Mouse (Mus musculus): ENCODE results near the gene Prkn.
A peak's percentile ranks its signal among the peaks of the same experiment; 100 is the strongest.

The Prkn gene

DNA sequence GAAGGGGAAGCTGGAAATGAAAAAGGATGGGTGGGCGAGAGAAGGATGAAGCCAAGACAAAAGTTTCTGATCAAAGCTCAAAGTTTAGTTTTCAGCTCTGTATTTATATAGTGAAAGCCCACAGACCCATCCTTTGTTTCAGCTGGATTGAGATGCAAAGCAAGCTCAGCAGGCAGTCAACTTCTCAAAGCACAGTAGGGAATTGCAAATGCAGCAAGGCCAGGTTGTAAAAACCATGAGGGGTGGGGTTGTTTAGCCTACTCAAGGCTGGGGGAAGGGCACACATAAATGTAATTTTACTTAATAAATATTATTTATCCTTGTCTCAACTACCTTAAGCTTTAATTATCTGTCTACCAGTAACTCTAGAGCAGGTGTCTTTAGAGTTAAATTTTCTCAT is 693.7 kb downstream of the Prkn start:
- DNase-seq (ENCODE audit: low spot score): no peak

DNA sequence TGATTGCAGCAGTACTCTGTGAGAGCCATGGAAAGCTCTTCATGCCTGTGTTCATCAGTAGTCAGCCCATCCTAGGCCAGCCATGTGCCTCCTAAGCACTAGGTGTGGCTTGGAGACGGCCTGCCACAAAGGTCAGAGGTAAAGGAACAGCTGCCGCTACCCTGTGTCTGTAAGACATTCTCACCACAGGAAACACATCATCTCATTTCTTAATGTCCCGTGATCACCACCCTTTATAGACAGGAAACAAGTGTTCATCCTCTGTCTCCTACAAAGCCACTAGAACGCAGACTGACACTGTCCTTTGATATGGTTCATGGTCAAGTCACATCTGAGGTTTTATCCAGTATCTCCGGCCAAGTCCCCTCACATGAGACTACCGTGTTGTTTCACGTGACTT is 698.6 kb downstream of the Prkn start:
- no peak for DNase-seq (ENCODE audit: low spot score)

DNA sequence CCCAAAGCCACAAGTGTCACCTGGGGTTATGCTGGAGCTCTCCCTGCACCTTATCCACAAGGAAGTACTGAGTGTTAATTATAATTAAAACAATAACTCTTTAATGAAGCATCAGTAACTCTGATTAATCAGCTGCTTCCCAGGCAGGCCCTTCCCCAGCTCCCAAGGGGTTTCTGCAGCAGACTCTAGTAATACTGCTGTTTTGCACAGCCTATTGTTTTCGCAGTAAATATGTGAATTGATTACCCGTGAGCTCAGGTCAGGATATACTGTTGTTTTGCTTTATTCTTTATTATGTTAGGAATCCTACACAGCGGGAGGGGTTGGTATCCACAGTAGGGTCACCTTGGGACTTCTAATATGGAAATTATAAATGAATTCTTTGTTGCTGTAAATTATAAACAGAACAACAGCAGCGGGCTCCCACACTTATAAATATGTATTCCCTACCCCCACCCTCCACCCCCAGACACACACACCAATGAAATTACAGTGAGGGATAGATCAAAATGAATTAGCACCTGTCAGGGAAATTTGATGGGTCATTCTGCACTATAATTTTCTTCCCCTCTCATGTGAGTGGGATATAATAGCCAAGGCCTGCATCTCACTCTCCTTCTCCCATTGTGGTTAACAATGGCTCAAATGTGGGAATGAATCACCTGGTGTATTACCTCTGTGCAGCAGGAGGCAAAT is 701.9 kb downstream of the Prkn start:
- DNase-seq (ENCODE audit: low spot score): no peak

DNA sequence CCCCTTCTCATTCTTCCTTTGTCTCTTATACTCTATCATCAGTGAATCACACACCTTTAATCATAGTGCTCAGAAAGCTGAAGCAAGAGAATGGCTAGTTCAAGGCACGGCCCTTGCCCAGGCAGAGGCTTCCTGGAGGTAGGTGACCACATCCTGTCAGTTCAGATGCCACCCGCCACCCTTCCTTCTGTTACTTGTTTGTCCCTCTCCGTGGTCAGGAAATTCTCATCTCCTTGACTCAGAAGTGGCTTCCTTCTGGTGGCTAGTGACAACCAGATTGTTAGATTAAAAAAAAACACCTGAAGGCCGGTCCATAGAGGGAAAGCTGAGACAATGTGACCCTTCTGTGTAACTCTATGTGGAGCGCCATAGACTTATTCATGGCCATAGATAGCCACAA is 710.4 kb downstream of the Prkn start:
- no peak for DNase-seq (ENCODE audit: low spot score)

DNA sequence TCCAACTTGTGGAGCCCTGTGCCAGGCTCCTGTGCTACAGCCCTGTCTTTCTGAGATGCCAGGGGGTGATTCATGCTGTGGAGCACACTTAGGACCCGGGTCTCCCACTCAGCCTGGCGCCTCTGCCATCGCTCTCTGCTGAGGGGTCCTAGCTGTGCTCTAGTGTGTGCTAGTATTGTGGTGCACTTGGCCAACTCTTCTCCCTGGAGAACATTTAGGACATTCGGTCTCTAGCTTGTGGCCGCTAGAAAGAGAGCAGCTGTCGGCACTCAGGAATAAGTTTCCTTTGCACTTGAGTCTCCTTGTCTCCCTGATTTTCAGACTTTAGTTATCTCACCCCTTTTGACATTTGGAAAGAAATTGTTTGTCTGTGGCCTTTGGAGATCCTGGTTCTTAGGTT is 725.5 kb downstream of the Prkn start:
- DNase-seq (ENCODE audit: low spot score): no peak

DNA sequence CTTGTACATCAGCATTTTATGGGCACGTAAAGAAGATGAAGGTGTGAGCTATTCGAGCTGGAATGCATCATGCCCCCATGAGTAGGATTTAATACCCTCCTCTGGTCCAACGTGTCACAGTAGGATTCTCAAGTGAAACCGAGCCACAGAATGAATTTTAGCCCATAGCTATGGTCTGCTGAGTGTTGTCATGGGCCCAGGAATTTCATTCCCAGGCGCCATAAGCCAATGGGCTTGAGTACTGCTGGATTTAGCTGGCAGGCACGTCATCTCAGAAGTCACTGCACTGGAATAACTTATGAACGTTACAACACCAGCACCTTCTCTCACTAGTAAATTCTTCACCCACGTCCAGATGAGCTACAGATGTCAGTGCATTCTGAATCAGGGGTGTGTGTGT is 730.2 kb downstream of the Prkn start:
- DNase-seq (ENCODE audit: low spot score): no peak

DNA sequence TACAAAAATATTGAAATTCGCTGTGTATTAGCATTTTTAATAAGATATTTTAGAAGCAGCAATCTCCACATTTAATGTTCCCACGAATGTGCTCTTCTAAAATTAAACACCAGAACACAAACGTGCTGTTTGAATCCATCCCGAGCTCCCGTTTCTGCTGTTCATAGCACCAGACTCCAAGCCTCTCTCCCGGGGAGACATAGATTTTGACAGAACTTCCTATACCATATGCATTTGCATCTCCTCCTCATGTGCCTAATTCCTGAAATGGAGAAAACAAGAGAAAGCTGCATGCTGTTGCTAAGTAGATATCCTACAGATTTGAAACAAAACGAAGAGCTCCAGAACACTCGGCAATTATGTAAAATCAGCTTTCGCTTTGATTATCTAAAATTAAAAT is 733.5 kb downstream of the Prkn start:
- peak; percentile 45 for DNase-seq (ENCODE audit: low spot score)

DNA sequence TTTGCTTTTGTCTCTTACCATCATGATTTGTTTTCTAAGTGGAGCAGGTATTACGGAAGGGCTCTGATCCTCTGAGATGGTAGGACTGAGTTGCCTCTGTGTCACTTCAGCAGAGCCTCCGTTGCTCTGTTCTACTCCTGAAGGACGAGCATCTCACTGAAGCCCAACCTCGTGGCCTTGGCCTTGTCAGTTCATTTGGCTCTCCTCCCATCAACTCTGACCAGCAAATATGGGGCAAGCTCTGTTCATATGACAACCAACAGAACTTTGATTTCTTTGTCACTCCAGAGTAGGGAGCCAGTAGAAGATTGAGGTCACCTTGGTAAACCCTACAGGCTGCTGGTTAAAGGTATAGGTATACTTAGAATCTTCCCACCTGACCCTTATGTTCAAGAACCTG is 745.3 kb downstream of the Prkn start:
- no peak for DNase-seq (ENCODE audit: low spot score)

DNA sequence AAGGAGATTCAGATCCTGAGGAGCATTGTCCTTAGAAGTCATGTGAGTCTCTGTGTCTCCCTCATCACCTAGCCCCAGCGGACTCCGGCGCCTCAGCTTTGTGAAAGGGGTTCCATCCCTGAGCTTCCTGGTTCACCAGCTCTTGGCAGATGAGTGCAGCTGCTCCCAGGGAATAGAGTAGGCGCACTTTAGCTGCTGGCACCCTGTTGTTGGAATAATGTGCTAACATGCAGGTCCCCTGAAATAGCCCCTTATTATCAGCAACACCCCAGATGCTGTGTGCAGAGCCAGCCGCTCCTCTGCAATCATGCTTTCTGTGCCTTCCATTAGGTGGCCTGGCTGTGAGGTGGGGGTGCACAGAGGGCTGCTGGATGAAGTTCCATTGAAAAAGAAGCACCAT is 767.7 kb downstream of the Prkn start:
- no peak for DNase-seq (ENCODE audit: low spot score)

DNA sequence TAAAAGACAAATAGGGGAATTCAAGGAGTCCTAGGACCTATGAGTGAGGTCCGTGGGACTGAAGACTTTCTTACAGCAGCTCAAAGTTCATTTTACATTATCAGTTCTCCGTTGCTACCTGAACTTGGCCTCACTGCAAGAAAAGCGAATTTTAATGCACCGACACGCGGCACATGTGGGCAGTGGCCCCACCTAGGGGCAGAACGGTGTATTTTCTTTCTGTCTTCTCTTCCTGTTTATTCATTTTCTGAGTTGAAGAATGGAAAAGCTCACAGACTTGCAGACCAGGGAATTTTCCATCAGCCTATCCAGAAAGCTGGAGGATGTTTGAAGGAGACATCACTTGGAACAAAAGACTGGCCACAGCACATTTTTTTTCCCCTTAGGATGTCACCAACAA is 771.3 kb downstream of the Prkn start:
- peak; percentile 61 for DNase-seq (ENCODE audit: low spot score)

DNA sequence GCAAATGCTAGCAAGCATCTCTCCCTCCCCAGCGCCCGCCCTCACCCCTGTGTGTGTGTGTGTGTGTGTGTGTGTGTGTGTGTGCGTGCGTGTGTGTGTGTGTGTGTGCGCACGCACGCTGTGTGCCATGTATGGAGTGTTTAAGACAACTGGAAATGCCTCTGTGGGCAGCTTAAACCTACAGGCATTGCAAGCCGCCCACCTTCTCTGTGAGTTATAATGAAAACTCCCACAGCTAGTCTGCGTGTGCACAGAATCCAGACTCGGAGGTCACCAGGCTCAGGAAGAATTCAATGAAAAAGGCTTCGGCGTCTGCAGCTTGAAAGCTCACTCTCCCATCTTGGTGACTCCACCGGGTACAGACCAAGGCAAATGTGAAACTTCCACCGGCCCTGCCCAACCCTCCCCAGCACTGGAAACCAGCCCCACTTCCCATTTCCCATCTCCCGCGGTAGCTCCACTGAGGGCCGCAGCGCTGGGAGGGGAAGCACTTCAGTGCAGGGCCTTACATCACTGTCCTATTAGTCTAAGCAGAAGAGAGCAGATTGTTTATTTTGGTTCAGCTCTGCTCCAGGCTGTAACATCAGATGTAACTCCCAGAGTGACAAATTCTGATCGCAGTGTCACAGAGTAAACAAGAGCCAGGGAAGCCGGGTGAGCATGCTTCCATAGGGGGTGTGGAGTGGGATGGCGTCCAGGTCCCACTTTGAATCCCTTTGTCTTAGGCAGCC is 772.8 kb downstream of the Prkn start:
- no peak for DNase-seq (ENCODE audit: low spot score)

DNA sequence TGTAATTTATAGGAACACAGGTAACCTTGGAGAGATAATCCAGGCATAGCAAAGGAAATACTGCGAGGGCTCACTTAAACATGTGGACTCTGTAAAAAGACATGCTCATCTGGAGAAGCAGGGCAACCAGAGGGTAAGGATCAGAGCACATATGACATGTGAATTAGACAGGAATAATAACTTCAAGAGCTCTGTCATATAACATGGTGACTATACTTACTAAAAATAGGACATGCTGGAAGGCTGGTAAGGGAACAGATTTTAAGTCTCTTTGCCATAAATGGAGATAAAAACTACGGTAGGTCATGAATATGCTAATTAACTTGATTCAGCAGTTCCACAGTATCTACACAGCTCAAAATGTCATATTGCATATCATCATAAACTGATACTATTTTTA is 777.4 kb downstream of the Prkn start:
- no peak for DNase-seq (ENCODE audit: low spot score)

DNA sequence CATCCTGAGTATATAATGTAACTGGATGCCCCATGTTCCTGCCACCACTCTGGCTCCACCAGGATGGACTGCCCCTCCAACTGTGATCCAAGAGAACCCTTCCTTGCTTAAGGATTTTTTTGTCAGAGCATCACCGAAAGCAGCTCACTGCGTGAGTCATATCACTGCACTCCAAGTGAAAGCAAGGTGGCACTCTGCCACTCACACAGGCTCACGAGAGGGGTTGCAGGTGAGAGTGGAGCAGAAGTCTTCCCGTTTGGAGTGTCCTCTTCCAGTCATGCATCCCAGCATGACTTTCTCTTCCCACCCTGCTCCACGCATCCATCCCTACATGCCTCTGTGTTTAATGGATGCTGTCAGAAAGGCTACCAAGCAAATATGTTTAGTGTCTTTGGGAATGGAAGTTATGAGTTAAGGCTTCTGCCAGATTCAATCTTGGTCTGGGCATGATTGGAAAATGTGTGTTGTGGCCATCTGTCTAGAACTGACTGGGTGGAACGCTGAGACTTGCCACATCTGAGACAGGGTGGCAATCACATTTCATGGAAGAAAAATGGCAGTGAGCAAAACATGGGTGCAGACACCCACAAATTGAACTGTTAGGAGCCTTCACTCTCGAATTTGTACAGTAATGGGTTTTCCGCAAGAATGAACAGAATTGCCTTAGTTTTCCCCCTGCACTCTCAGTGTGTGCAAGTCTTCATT is 778.9 kb downstream of the Prkn start:
- DNase-seq (ENCODE audit: low spot score): no peak

DNA sequence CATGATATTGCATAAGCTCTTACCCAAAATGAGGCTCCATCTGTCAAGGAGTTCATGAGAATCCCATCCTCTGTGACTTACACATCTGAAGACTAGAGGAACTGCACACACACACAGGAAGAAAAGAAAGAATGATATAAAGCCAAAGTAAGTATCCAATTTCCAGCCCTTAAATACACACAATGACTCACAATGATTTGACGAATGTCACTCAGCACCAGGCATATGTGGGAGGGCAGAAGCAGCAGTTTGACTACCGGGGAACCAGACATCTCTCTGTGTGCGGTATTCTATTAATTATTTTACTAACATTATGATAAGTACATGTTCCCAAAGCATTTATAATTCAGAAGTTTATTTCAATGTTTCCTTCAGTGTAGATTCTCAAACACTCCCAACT is 780.6 kb downstream of the Prkn start:
- DNase-seq (ENCODE audit: low spot score): no peak

DNA sequence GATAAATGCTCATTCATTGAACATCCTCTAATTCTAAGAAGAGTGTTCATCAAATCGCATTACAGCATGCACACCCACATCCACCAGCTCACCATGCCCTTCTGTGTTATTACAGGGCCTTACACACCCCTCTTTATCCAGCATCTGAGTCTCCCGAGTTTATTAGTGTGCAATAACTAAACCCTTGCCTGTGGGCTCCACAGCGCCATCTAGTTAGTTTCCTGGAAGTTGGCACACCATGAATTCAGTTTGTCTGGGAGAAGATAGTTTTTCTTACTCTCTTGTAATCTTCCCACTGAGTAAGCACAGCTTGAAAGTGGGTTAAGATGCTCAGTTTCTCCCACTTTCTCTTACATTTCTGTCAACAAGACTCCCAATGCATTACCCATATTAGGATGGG is 781.3 kb downstream of the Prkn start:
- no peak for DNase-seq (ENCODE audit: low spot score)

DNA sequence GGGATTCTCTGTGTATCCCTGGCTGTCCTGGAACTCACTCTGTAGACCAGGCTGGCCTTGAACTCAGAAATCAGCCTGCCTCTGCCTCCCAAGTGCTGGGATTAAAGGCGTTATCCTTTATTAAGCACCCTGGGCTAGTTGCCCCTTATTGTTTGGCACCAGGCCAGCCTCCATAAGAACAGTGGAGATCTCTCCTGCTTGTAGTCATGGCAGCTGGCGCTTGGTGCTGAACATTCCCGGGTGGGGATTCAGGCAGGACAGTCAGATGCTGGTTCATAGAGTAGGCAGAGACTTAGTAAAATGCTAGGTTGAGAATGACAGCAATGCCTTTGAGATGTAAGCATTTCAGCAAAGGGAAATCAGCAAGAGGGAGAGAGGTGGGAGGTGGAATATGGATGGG is 786.1 kb downstream of the Prkn start:
- no peak for DNase-seq (ENCODE audit: low spot score)

DNA sequence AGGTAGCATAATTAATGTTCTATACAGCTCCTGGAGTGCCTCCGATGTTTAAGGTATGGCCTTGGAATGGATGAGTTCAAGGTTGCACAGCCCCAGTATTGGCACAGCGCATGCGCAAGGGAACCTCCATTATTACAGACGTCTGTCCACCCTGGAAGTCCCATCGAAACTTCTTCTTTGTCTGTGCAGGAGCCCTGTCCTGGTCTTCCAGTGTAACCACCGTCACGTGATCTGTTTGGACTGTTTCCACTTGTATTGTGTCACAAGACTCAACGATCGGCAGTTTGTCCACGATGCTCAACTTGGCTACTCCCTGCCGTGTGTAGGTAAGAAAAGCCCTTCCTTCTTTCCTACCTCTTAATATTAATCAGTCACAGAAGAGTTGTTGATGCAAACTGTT is 794.9 kb downstream of the Prkn start:
- no peak for DNase-seq (ENCODE audit: low spot score)

DNA sequence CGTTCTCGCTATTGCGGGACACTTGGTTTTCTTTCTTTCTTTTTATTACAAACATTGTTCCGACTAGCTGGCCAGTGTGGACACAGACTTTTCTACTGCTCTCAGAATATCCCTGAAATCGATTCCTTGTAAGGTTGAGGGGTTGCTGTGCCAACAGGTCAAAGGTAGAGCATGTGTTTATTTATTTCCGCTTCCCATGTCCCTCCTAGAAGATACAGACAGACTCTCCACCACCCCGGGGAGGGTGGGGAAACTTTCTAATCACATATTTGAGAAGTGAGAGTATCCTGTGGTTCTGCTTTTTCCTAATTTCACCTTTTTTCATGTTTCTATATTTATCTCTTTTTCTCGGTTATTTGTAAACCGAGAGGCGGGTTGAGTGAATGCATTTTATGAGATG is 797.5 kb downstream of the Prkn start:
- DNase-seq (ENCODE audit: low spot score): no peak

DNA sequence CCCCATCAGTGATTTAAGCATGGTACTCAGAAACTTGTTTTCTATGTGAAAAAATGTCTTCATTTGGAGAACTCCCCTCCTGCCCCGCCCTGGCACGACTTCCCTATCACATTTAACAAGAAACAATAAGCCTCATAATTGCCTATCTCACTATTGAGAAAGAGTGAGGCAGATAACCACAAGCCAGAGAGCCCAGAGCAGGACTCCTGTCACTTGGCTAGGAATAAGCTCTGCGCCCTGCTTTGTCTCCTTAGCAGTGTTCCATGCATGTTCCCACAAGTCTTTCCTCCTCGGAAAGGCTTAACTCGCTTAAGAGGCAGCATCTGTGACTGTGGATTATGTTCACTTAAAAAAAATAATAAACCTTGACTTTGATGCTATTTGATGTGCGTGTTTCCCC is 798.3 kb downstream of the Prkn start:
- DNase-seq (ENCODE audit: low spot score): no peak

DNA sequence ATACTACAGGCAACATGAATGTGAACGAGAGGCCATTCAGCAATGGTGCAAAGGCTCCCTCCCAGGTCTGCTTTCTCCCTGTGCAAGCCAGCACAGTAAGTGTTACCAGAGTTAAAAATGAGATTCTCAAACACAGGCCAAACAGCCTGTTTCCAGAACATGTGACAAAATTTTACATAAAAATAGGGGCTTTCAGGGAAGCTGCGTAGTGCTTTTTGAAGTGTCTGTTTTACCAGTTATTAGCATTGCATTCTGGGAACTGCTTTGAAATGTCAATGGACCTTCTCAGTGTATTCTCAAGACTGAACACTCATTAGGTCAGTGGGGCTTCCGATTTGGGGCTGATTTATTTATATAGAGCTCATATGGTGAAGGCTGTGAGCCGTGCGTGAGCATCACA is 799.6 kb downstream of the Prkn start:
- DNase-seq (ENCODE audit: low spot score): no peak

DNA sequence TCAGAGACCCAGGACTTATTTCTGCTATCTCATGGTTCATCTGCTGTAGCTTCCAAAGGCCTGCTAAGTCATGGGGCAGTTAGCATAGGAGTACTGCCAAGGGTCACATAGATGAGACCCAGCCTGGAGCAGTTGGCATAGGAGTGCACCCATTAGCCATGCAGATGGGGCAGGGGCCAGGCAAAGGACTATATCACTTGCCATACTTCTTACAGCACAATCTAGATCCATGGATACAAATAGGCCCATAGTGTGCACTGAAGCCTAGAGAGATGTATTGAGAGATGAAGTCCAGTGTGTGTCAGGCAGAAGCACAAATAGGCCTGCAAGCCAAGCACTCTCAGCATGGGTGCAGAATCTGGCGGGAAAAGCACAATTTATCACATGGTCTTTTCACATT is 802.1 kb downstream of the Prkn start:
- DNase-seq (ENCODE audit: low spot score): no peak

DNA sequence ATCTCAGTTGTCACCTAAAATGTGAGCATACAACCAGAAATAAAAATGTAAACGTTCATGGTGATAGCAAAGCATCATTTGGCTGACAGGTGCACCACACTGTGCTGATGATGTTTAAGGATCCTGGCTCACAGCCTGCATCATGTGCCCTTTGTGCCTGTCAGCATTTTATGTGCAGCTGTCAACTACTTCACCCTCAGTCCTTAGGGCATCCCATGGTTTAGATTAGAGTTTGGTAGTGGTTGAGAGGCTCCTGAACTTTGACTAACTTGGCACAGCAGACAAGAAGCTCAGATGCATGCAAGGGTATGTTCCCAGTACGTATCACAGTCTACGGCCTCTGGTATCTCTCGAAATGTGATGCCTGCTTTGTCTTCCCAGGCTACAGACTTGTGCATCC is 803.8 kb downstream of the Prkn start:
- no peak for DNase-seq (ENCODE audit: low spot score)

DNA sequence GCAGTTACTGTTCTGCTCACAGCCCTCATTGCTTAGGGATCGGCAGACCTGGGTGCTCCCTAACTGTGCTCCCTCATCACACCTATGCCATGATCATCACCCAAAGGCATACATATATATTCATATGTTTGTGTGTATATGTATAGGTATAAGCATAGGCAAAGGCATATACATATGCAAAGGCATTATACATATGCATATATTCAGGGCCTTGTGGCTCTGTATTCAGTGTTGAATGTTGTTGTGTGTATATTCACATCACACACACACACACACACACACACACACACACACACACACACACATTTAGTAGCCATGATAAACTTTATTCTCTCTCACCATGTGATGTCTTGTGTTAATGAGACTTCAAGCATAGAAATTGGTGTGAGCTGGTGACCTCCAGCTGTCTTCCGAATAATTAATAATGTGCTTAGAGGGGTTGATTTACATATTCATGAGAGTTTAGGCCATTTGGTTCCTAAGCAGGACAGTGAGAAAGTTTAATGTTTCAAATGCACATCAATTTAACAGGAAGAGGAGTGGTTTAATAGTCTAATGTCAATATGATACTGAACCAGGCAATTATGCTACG is 804.8 kb downstream of the Prkn start:
- no peak for DNase-seq (ENCODE audit: low spot score)
